Mouse (Mus musculus): Measurements from ENCODE around the gene Akr1b7. TPM values are rescaled to one million over a fixed set of nuclear protein-coding genes. Genes with fewer than 3 reads are reported as not detected.
A peak's percentile ranks its signal among the peaks of the same experiment; 100 is the strongest.

Gene Akr1b7
- polyA plus RNA-seq, 1 experiment from 2014 or later = not detected

- H3K4me2 ChIP-seq (ENCODE audit: low read length) = peak within 1 kb of the TSS; percentile 58
These were observed 27.9 kb upstream of the Akr1b7 start, which contains the start of gene Akr1b10 for GRCm38 (mm10) chr6:34384110-34384661. Gene Akr1b10, plus strand, starts transcription at chr6:34384218.

GRCm38 (mm10) chr6:34384701-34385370, 27.3 kb upstream of the Akr1b7 start:
- H3K9ac ChIP-seq (ENCODE audit: low read length) = peak overlapping the region; percentile 48; the same call in 1 of the 2 replicates
- DNase-seq (ENCODE audit: low spot score) (peak; percentile 40), ATAC-seq (peak; percentile 70)

More at GRCm38 (mm10) chr6:34384110-34384661, 27.9 kb upstream of the Akr1b7 start, which contains the start of gene Akr1b10:
- peak within 1 kb of the TSS; percentile 48; the same call in 1 of the 2 replicates for H3K9ac ChIP-seq (ENCODE audit: low read length)
- DNase-seq (ENCODE audit: low spot score) = peak; percentile 76
- peak within 1 kb of the TSS; percentile 32 for H3K4me3 ChIP-seq (ENCODE audit: low read depth, low read length)
- peak; percentile 77 for ATAC-seq
- no peak within 1 kb of the TSS for H3K27ac ChIP-seq (ENCODE audit: low read depth, low read length)
- no peaks in the 10 kb centered on the region for H3K27me3 ChIP-seq (replicated peaks; ENCODE audit: control insufficient read depth, insufficient read depth, low read length)
- H3K4me1 ChIP-seq (ENCODE audit: control insufficient read depth, insufficient read depth, low read length) = peaks cover 11% of the 10 kb centered on the region; the same call in 1 of the 2 replicates
- WGBS = 1% methylated on average over 17 of the region's 17 CpGs
- H3K9me3 ChIP-seq (replicated peaks; ENCODE audit: control insufficient read depth, low read length) = no peaks in the 10 kb centered on the region
- H3K36me3 ChIP-seq (ENCODE audit: control insufficient read depth, insufficient read depth, low read length) = no peaks in the 10 kb centered on the region

GRCm38 (mm10) chr6:34388420-34389156, 23.5 kb upstream of the Akr1b7 start:
- Histone ChIP-seq H3K27ac (ENCODE audit: low read depth, low read length) (no peak overlapping the region), H3K4me2 (ENCODE audit: low read length) (no peak overlapping the region), H3K9me3 (replicated peaks; ENCODE audit: control insufficient read depth, low read length) (no peaks in the 10 kb centered on the region), H3K4me3 (ENCODE audit: low read depth, low read length) (no peak overlapping the region), H3K4me1 (ENCODE audit: control insufficient read depth, insufficient read depth, low read length) (peaks cover 11% of the 10 kb centered on the region; the same call in 1 of the 2 replicates), H3K36me3 (ENCODE audit: control insufficient read depth, insufficient read depth, low read length) (no peaks in the 10 kb centered on the region), H3K9ac (ENCODE audit: low read length) (no peak overlapping the region), H3K27me3 (replicated peaks; ENCODE audit: control insufficient read depth, insufficient read depth, low read length) (no peaks in the 10 kb centered on the region)
- WGBS = 88% methylated on average over 4 of the region's 4 CpGs
- ATAC-seq (no peak), DNase-seq (ENCODE audit: low spot score) (no peak)

More at GRCm38 (mm10) chr6:34384701-34385370, 27.3 kb upstream of the Akr1b7 start:
- Histone ChIP-seq H3K9me3 (replicated peaks; ENCODE audit: control insufficient read depth, low read length) (no peaks in the 10 kb centered on the region), H3K4me2 (ENCODE audit: low read length) (peak overlapping the region; percentile 58), H3K36me3 (ENCODE audit: control insufficient read depth, insufficient read depth, low read length) (no peaks in the 10 kb centered on the region), H3K4me3 (ENCODE audit: low read depth, low read length) (peak overlapping the region; percentile 32), H3K27me3 (replicated peaks; ENCODE audit: control insufficient read depth, insufficient read depth, low read length) (no peaks in the 10 kb centered on the region), H3K4me1 (ENCODE audit: control insufficient read depth, insufficient read depth, low read length) (peaks cover 11% of the 10 kb centered on the region; the same call in 1 of the 2 replicates), H3K27ac (ENCODE audit: low read depth, low read length) (no peak overlapping the region)
- 3% methylated on average over 13 of the region's 13 CpGs for WGBS

GRCm38 (mm10) chr6:34395897-34396296, 16.2 kb upstream of the Akr1b7 start:
- Histone ChIP-seq H3K4me3 (ENCODE audit: low read depth, low read length) (no peak overlapping the region), H3K27ac (ENCODE audit: low read depth, low read length) (no peak overlapping the region), H3K9ac (ENCODE audit: low read length) (no peak overlapping the region), H3K9me3 (replicated peaks; ENCODE audit: control insufficient read depth, low read length) (no peaks in the 10 kb centered on the region), H3K4me1 (ENCODE audit: control insufficient read depth, insufficient read depth, low read length) (no peaks in the 10 kb centered on the region), H3K27me3 (replicated peaks; ENCODE audit: control insufficient read depth, insufficient read depth, low read length) (no peaks in the 10 kb centered on the region), H3K36me3 (ENCODE audit: control insufficient read depth, insufficient read depth, low read length) (no peaks in the 10 kb centered on the region), H3K4me2 (ENCODE audit: low read length) (no peak overlapping the region)
- ATAC-seq = no peak
- no peak for DNase-seq (ENCODE audit: low spot score)
- 71% methylated on average over 5 of the region's 5 CpGs for WGBS

GRCm38 (mm10) chr6:34398431-34398830, 13.7 kb upstream of the Akr1b7 start:
- Histone ChIP-seq H3K9ac (ENCODE audit: low read length) (no peak overlapping the region), H3K27ac (ENCODE audit: low read depth, low read length) (no peak overlapping the region), H3K4me1 (ENCODE audit: control insufficient read depth, insufficient read depth, low read length) (no peaks in the 10 kb centered on the region), H3K27me3 (replicated peaks; ENCODE audit: control insufficient read depth, insufficient read depth, low read length) (no peaks in the 10 kb centered on the region), H3K4me3 (ENCODE audit: low read depth, low read length) (no peak overlapping the region), H3K9me3 (replicated peaks; ENCODE audit: control insufficient read depth, low read length) (no peaks in the 10 kb centered on the region), H3K4me2 (ENCODE audit: low read length) (no peak overlapping the region), H3K36me3 (ENCODE audit: control insufficient read depth, insufficient read depth, low read length) (no peaks in the 10 kb centered on the region)
- 91% methylated on average over 6 of the region's 6 CpGs for WGBS
- no peak for ATAC-seq
- DNase-seq (ENCODE audit: low spot score) = no peak

- Histone ChIP-seq H3K27me3 (replicated peaks; ENCODE audit: control insufficient read depth, insufficient read depth, low read length) (no peaks in the 10 kb centered on the region), H3K9ac (ENCODE audit: low read length) (no peak overlapping the region), H3K4me3 (ENCODE audit: low read depth, low read length) (no peak overlapping the region), H3K27ac (ENCODE audit: low read depth, low read length) (no peak overlapping the region), H3K4me2 (ENCODE audit: low read length) (no peak overlapping the region), H3K4me1 (ENCODE audit: control insufficient read depth, insufficient read depth, low read length) (no peaks in the 10 kb centered on the region), H3K9me3 (replicated peaks; ENCODE audit: control insufficient read depth, low read length) (no peaks in the 10 kb centered on the region), H3K36me3 (ENCODE audit: control insufficient read depth, insufficient read depth, low read length) (no peaks in the 10 kb centered on the region)
- ATAC-seq = no peak
- DNase-seq (ENCODE audit: low spot score) = no peak
- 86% methylated on average over 13 of the region's 13 CpGs for WGBS
These were observed 12.4 kb upstream of the Akr1b7 start for GRCm38 (mm10) chr6:34399606-34400220.

- ATAC-seq (no peak), DNase-seq (ENCODE audit: low spot score) (no peak)
- no peak overlapping the region for H3K27ac ChIP-seq (ENCODE audit: low read depth, low read length)
- no peaks in the 10 kb centered on the region for H3K9me3 ChIP-seq (replicated peaks; ENCODE audit: control insufficient read depth, low read length)
- no peaks in the 10 kb centered on the region for H3K36me3 ChIP-seq (ENCODE audit: control insufficient read depth, insufficient read depth, low read length)
- no peak overlapping the region for H3K9ac ChIP-seq (ENCODE audit: low read length)
- no peaks in the 10 kb centered on the region for H3K4me1 ChIP-seq (ENCODE audit: control insufficient read depth, insufficient read depth, low read length)
- WGBS = 90% methylated on average over 2 of the region's 2 CpGs
- H3K4me2 ChIP-seq (ENCODE audit: low read length) = no peak overlapping the region
- H3K27me3 ChIP-seq (replicated peaks; ENCODE audit: control insufficient read depth, insufficient read depth, low read length) = no peaks in the 10 kb centered on the region
- H3K4me3 ChIP-seq (ENCODE audit: low read depth, low read length) = no peak overlapping the region
These were observed 11.4 kb upstream of the Akr1b7 start for GRCm38 (mm10) chr6:34400696-34401095.

GRCm38 (mm10) chr6:34406746-34407145, 5.4 kb upstream of the Akr1b7 start:
- no peaks in the 10 kb centered on the region for H3K9me3 ChIP-seq (replicated peaks; ENCODE audit: control insufficient read depth, low read length)
- H3K4me3 ChIP-seq (ENCODE audit: low read depth, low read length) = no peak overlapping the region
- no peak overlapping the region for H3K9ac ChIP-seq (ENCODE audit: low read length)
- H3K27ac ChIP-seq (ENCODE audit: low read depth, low read length) = no peak overlapping the region
- H3K27me3 ChIP-seq (replicated peaks; ENCODE audit: control insufficient read depth, insufficient read depth, low read length) = no peaks in the 10 kb centered on the region
- H3K36me3 ChIP-seq (ENCODE audit: control insufficient read depth, insufficient read depth, low read length) = no peaks in the 10 kb centered on the region
- ATAC-seq = no peak
- no peak overlapping the region for H3K4me2 ChIP-seq (ENCODE audit: low read length)
- 93% methylated on average over 4 of the region's 4 CpGs for WGBS
- DNase-seq (ENCODE audit: low spot score) = no peak
- no peaks in the 10 kb centered on the region for H3K4me1 ChIP-seq (ENCODE audit: control insufficient read depth, insufficient read depth, low read length)
